Mouse (Mus musculus): ENCODE data around the gene Pigu. TPM values are rescaled to one million over a fixed set of nuclear protein-coding genes. Genes with fewer than 3 reads are reported as not detected.

The Pigu gene
- polyA plus RNA-seq, 1 experiment: 44.1 TPM

GRCm38 (mm10) chr2:155280116-155280515 is 77.1 kb downstream of the Pigu start:
- Histone ChIP-seq H3K27ac (ENCODE audit: insufficient read depth, low read length) (no peak overlapping the region), H3K9me3 (replicated peaks; ENCODE audit: control insufficient read depth, insufficient read depth, low read length, poor library complexity, severe bottlenecking) (no peaks in the 10 kb centered on the region), H3K9ac (ENCODE audit: low read depth, poor library complexity, severe bottlenecking) (no peak overlapping the region), H3K4me1 (ENCODE audit: control insufficient read depth, insufficient read depth, low read length) (no peaks in the 10 kb centered on the region), H3K27me3 (ENCODE audit: control insufficient read depth, insufficient read depth, low read length, poor library complexity, severe bottlenecking) (no peaks in the 10 kb centered on the region), H3K36me3 (ENCODE audit: control insufficient read depth, insufficient read depth, low read length, poor library complexity, severe bottlenecking) (no peaks in the 10 kb centered on the region), H3K4me3 (ENCODE audit: low read depth, low read length) (no peak overlapping the region)
- no peak for TF ChIP-seq POLR2A (IDR thresholded peaks at IDR 0.05; ENCODE audit: insufficient read depth, low read length)
- TF ChIP-seq EP300 (IDR thresholded peaks at IDR 0.05; ENCODE audit: insufficient read depth, low read depth, low read length): no peak
- no peak for TF ChIP-seq CTCF (IDR thresholded peaks at IDR 0.05; ENCODE audit: low read depth, low read length)

- TF ChIP-seq CTCF (IDR thresholded peaks at IDR 0.05; ENCODE audit: low read depth, low read length) (no peak), POLR2A (IDR thresholded peaks at IDR 0.05; ENCODE audit: insufficient read depth, low read length) (no peak)
- no peak overlapping the region for H3K27ac ChIP-seq (ENCODE audit: insufficient read depth, low read length)
- H3K27me3 ChIP-seq (ENCODE audit: control insufficient read depth, insufficient read depth, low read length, poor library complexity, severe bottlenecking): no peaks in the 10 kb centered on the region
- H3K9ac ChIP-seq (ENCODE audit: low read depth, poor library complexity, severe bottlenecking): no peak overlapping the region
- no peaks in the 10 kb centered on the region for H3K4me1 ChIP-seq (ENCODE audit: control insufficient read depth, insufficient read depth, low read length)
- H3K9me3 ChIP-seq (replicated peaks; ENCODE audit: control insufficient read depth, insufficient read depth, low read length, poor library complexity, severe bottlenecking): no peaks in the 10 kb centered on the region
- H3K36me3 ChIP-seq (ENCODE audit: control insufficient read depth, insufficient read depth, low read length, poor library complexity, severe bottlenecking): no peaks in the 10 kb centered on the region
- H3K4me3 ChIP-seq (ENCODE audit: low read depth, low read length): no peak overlapping the region
Observed at GRCm38 (mm10) chr2:155279163-155279562, 78.1 kb downstream of the Pigu start.

- Histone ChIP-seq H3K9me3 (replicated peaks; ENCODE audit: control insufficient read depth, insufficient read depth, low read length, poor library complexity, severe bottlenecking) (no peaks in the 10 kb centered on the region), H3K4me3 (ENCODE audit: low read depth, low read length) (no peak overlapping the region), H3K9ac (ENCODE audit: low read depth, poor library complexity, severe bottlenecking) (no peak overlapping the region), H3K27me3 (ENCODE audit: control insufficient read depth, insufficient read depth, low read length, poor library complexity, severe bottlenecking) (no peaks in the 10 kb centered on the region), H3K27ac (ENCODE audit: insufficient read depth, low read length) (no peak overlapping the region), H3K36me3 (ENCODE audit: control insufficient read depth, insufficient read depth, low read length, poor library complexity, severe bottlenecking) (no peaks in the 10 kb centered on the region), H3K4me1 (ENCODE audit: control insufficient read depth, insufficient read depth, low read length) (no peaks in the 10 kb centered on the region)
- no peak for TF ChIP-seq EP300 (IDR thresholded peaks at IDR 0.05; ENCODE audit: insufficient read depth, low read depth, low read length)
- TF ChIP-seq CTCF (IDR thresholded peaks at IDR 0.05; ENCODE audit: low read depth, low read length): no peak
- TF ChIP-seq POLR2A (IDR thresholded peaks at IDR 0.05; ENCODE audit: insufficient read depth, low read length): no peak
Observed at GRCm38 (mm10) chr2:155278361-155278760, 78.9 kb downstream of the Pigu start.

- no peak overlapping the region for H3K4me3 ChIP-seq (ENCODE audit: low read depth, low read length)
Observed at GRCm38 (mm10) chr2:155277721-155278120, 79.5 kb downstream of the Pigu start.

GRCm38 (mm10) chr2:155276621-155277175 is 80.5 kb downstream of the Pigu start:
- Histone ChIP-seq H3K9me3 (replicated peaks; ENCODE audit: control insufficient read depth, insufficient read depth, low read length, poor library complexity, severe bottlenecking) (no peaks in the 10 kb centered on the region), H3K27me3 (ENCODE audit: control insufficient read depth, insufficient read depth, low read length, poor library complexity, severe bottlenecking) (no peaks in the 10 kb centered on the region), H3K4me3 (ENCODE audit: low read depth, low read length) (peak overlapping the region; percentile 65), H3K27ac (ENCODE audit: insufficient read depth, low read length) (no peak overlapping the region), H3K9ac (ENCODE audit: low read depth, poor library complexity, severe bottlenecking) (peak overlapping the region; percentile 66), H3K36me3 (ENCODE audit: control insufficient read depth, insufficient read depth, low read length, poor library complexity, severe bottlenecking) (no peaks in the 10 kb centered on the region), H3K4me1 (ENCODE audit: control insufficient read depth, insufficient read depth, low read length) (no peaks in the 10 kb centered on the region)
- TF ChIP-seq CTCF (IDR thresholded peaks at IDR 0.05; ENCODE audit: low read depth, low read length): no peak
- no peak for TF ChIP-seq EP300 (IDR thresholded peaks at IDR 0.05; ENCODE audit: insufficient read depth, low read depth, low read length)
- TF ChIP-seq POLR2A (IDR thresholded peaks at IDR 0.05; ENCODE audit: insufficient read depth, low read length): no peak

More at GRCm38 (mm10) chr2:155277721-155278120, 79.5 kb downstream of the Pigu start:
- H3K9ac ChIP-seq (ENCODE audit: low read depth, poor library complexity, severe bottlenecking): no peak overlapping the region
- no peaks in the 10 kb centered on the region for H3K9me3 ChIP-seq (replicated peaks; ENCODE audit: control insufficient read depth, insufficient read depth, low read length, poor library complexity, severe bottlenecking)
- H3K27ac ChIP-seq (ENCODE audit: insufficient read depth, low read length): no peak overlapping the region
- no peaks in the 10 kb centered on the region for H3K27me3 ChIP-seq (ENCODE audit: control insufficient read depth, insufficient read depth, low read length, poor library complexity, severe bottlenecking)
- no peaks in the 10 kb centered on the region for H3K4me1 ChIP-seq (ENCODE audit: control insufficient read depth, insufficient read depth, low read length)
- no peaks in the 10 kb centered on the region for H3K36me3 ChIP-seq (ENCODE audit: control insufficient read depth, insufficient read depth, low read length, poor library complexity, severe bottlenecking)
- TF ChIP-seq EP300 (IDR thresholded peaks at IDR 0.05; ENCODE audit: insufficient read depth, low read depth, low read length) (no peak), CTCF (IDR thresholded peaks at IDR 0.05; ENCODE audit: low read depth, low read length) (no peak), POLR2A (IDR thresholded peaks at IDR 0.05; ENCODE audit: insufficient read depth, low read length) (no peak)

- Histone ChIP-seq H3K36me3 (ENCODE audit: control insufficient read depth, insufficient read depth, low read length, poor library complexity, severe bottlenecking) (no peaks in the 10 kb centered on the region), H3K4me1 (ENCODE audit: control insufficient read depth, insufficient read depth, low read length) (no peaks in the 10 kb centered on the region), H3K27ac (ENCODE audit: insufficient read depth, low read length) (no peak within 1 kb of the TSS)
Observed at GRCm38 (mm10) chr2:155276195-155276594, 81.0 kb downstream of the Pigu start, which contains the start of gene Map1lc3a. TSS of gene Map1lc3a (plus strand) at chr2:155276297.

More at GRCm38 (mm10) chr2:155276195-155276594, 81.0 kb downstream of the Pigu start, which contains the start of gene Map1lc3a:
- H3K9me3 ChIP-seq (replicated peaks; ENCODE audit: control insufficient read depth, insufficient read depth, low read length, poor library complexity, severe bottlenecking): no peaks in the 10 kb centered on the region
- TF ChIP-seq EP300 (IDR thresholded peaks at IDR 0.05; ENCODE audit: insufficient read depth, low read depth, low read length) (no peak), CTCF (IDR thresholded peaks at IDR 0.05; ENCODE audit: low read depth, low read length) (no peak), POLR2A (IDR thresholded peaks at IDR 0.05; ENCODE audit: insufficient read depth, low read length) (no peak)
- H3K27me3 ChIP-seq (ENCODE audit: control insufficient read depth, insufficient read depth, low read length, poor library complexity, severe bottlenecking): no peaks in the 10 kb centered on the region
- H3K4me3 ChIP-seq (ENCODE audit: low read depth, low read length): peak within 1 kb of the TSS; percentile 65
- peak within 1 kb of the TSS; percentile 66 for H3K9ac ChIP-seq (ENCODE audit: low read depth, poor library complexity, severe bottlenecking)
